Mouse (Mus musculus) limb, embryonic 15.5 days (tissue): Measurements from ENCODE around the gene Zrsr2. TPM values are rescaled to one million over a fixed set of nuclear protein-coding genes. Genes with fewer than 3 reads are reported as not detected.

ENCODE experiments used
- ATAC-seq: fragments of 200-750 bp; cut with Nextera tagmentation; 2 replicates; pipeline ENCODE4 v1.8.0; 2017; ENCODE audit warnings: low read depth, moderate TSS enrichment; ENCODE audit not compliant: insufficient number of reproducible peaks, low FRiP score, low TSS enrichment
- H3K27ac ChIP-seq: fragments of 300-500 bp; sonication (generic); 2 replicates; pipeline ENCODE4 v1.5.1; 2015; ENCODE audit warnings: moderate library complexity, mild to moderate bottlenecking, inconsistent platforms
- H3K27me3 ChIP-seq: fragments of 300-500 bp; sonication (generic); 2 replicates; pipeline ENCODE4 v1.6.1; 2015; ENCODE audit warnings: inconsistent platforms
- H3K36me3 ChIP-seq: fragments of 300-500 bp; sonication (generic); 2 replicates; pipeline ENCODE4 v1.6.1; 2015; ENCODE audit warnings: inconsistent platforms
- H3K4me1 ChIP-seq: fragments of 300-500 bp; sonication (generic); 2 replicates; pipeline ENCODE4 v1.6.1; 2015; ENCODE audit warnings: inconsistent platforms
- H3K4me2 ChIP-seq: fragments of 300-500 bp; sonication (generic); 2 replicates; pipeline ENCODE4 v1.6.1; 2015; ENCODE audit warnings: mild to moderate bottlenecking, inconsistent platforms
- H3K4me3 ChIP-seq: fragments of 300-500 bp; sonication (generic); 2 replicates; pipeline ENCODE4 v1.5.1; 2015; ENCODE audit warnings: mild to moderate bottlenecking, inconsistent platforms
- H3K9ac ChIP-seq: fragments of 300-500 bp; sonication (generic); 2 replicates; pipeline ENCODE4 v1.6.1; 2015; ENCODE audit warnings: inconsistent platforms
- H3K9me3 ChIP-seq: fragments of 300-500 bp; sonication (generic); 2 replicates; pipeline ENCODE4 v1.6.1; 2016; ENCODE audit warnings: inconsistent platforms
- WGBS: fragments of 180-500 bp; shearing (Covaris S2); methylation state at CpG from one replicate; pipeline ENCODE4 v1.1.7; 2015; 5-methylcytosine and 5-hydroxymethylcytosine counted together
- polyA plus RNA-seq: library from polyadenylated mRNA; unstranded; fragments of >200 nt; fragmentation: Nextera tagmentation; extraction: Ambion mirVana; gene quantifications from 2 replicates; pipeline ENCODE4 v1.2.1, GENCODE M21; 2015

Gene Zrsr2
- polyA plus RNA-seq, 1 experiment from 2014 or later, result 57.6 TPM

DNA sequence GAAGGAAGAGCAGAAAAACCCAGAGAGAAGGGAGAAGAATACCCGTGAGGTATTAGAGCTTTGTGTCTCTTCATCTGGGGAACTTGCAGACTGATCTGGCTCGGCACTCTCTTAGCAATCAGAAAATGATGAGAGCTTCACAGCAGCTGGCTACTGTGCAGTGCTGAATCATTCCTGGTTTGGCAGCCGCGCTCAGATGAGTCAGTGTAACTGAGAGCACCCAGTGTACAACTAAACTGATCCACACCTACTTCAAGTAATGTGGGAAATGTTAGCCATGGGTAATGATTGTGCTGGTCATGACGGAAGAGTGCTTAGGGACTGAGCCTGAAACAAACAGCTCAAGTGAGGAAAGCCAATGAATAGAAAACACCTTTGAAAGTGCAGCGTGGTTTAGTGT, 19.9 kb downstream of the Zrsr2 start:
- Histone ChIP-seq H3K27ac (no peak overlapping the region), H3K9me3 (no peaks in the 10 kb centered on the region), H3K36me3 (peaks cover 17% of the 10 kb centered on the region), H3K4me3 (no peak overlapping the region), H3K4me2 (no peak overlapping the region), H3K4me1 (no peaks in the 10 kb centered on the region), H3K27me3 (peaks cover 6% of the 10 kb centered on the region; the same call in 1 of the 2 replicates), H3K9ac (no peak overlapping the region)
- 91% methylated on average over 6 of the region's 6 CpGs for WGBS
- no peak for ATAC-seq

DNA sequence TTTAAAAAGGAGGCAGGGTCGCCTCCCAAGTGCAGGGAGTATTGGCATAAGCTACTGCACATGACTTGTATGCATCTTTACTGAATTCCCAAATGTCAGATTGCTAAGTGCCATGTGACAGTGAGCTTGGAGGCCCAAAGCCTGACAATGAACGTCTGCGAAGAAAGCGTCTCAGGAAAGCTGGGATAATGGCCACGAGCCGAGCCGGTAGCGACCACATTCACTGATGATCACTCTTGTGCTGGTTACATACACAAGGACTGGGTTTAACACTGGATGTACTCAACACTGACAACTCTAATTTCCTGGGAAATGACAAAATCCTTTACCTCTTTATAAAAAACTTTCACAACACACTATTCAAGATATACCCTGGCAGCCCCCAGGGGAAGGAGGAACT, 23.7 kb downstream of the Zrsr2 start:
- no peak overlapping the region for H3K9ac ChIP-seq
- 90% methylated on average over 8 of the region's 8 CpGs for WGBS
- peaks cover 9% of the 10 kb centered on the region; the same call in 1 of the 2 replicates for H3K27me3 ChIP-seq
- H3K4me3 ChIP-seq, result no peak overlapping the region
- ATAC-seq, result no peak
- no peaks in the 10 kb centered on the region for H3K9me3 ChIP-seq
- no peak overlapping the region for H3K27ac ChIP-seq
- H3K4me2 ChIP-seq, result no peak overlapping the region
- no peaks in the 10 kb centered on the region for H3K4me1 ChIP-seq
- peaks cover 12% of the 10 kb centered on the region; the same call in 1 of the 2 replicates for H3K36me3 ChIP-seq

DNA sequence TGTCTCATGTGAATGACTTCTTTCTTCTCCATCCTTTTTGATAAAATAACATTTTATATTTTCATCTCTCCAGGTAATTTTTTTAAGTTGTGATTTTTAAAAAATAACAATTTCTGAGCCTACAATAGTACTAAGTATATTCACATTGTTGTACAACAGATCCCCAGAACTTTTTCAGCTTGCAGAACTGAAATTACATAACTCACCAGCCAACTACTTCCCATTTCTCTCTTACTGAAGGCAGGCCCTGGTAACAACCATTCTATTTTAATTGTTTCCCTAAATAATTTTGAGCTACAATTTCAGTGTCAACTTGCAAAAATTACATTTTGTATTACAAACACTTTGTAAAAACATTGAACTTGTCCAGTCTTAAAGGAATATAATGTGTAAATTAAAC, 28.9 kb downstream of the Zrsr2 start:
- Histone ChIP-seq H3K4me1 (no peaks in the 10 kb centered on the region), H3K27ac (no peak overlapping the region), H3K9ac (no peak overlapping the region), H3K4me3 (no peak overlapping the region), H3K27me3 (peaks cover 7% of the 10 kb centered on the region; the same call in 1 of the 2 replicates), H3K9me3 (no peaks in the 10 kb centered on the region), H3K4me2 (no peak overlapping the region), H3K36me3 (no peaks in the 10 kb centered on the region)
- no peak for ATAC-seq

DNA sequence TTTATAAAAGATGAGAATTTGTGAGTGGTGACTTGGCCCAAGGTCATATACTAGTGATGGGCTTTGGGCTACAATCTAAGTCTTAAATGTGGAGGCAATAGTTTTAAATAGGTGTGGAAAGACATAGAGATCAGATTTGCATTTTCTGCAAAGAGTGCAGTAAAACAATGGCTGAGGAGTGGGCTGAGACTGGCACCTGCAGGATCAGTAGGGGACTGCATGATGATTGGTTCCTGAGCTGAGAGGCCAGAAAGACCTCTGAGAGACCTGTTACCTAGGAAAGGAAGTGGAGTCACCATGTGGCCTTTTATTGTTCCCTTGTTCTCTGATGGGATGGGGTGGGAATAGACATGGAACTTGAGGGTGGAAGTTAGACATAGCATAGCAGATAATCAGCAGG, 45.7 kb downstream of the Zrsr2 start:
- Histone ChIP-seq H3K36me3 (no peaks in the 10 kb centered on the region), H3K9me3 (no peaks in the 10 kb centered on the region), H3K4me3 (no peak overlapping the region), H3K4me1 (no peaks in the 10 kb centered on the region), H3K27ac (no peak overlapping the region), H3K4me2 (no peak overlapping the region), H3K27me3 (peaks cover 6% of the 10 kb centered on the region; the same call in 1 of the 2 replicates), H3K9ac (no peak overlapping the region)
- ATAC-seq, result no peak

DNA sequence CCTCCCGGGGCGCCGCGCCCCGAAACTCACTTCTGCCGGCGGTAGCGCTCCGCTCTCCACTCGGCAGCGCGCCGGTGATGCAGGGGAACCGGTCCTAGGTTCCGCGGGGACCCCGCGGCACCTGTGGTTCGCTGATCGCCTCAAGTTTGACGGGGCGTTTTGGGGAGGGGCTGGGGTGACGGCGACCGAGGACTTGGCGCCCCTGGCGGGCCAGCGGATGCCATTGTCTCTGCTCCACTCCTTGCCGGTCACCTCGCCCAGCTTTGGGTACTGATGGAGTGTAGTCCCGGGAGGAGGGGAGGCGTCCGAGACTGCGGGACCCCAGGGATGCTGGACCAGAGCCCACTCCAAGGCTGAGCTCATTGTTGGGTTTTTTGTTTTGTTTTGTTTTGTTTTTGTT, 49.1 kb downstream of the Zrsr2 start:
- H3K36me3 ChIP-seq, result no peaks in the 10 kb centered on the region
- peak overlapping the region; percentile 54 for H3K9ac ChIP-seq
- peak overlapping the region; percentile 80 for H3K27ac ChIP-seq
- H3K4me1 ChIP-seq, result no peaks in the 10 kb centered on the region
- ATAC-seq, result no peak
- peak overlapping the region; percentile 47 for H3K4me2 ChIP-seq
- no peaks in the 10 kb centered on the region for H3K9me3 ChIP-seq
- WGBS, result 28% methylated on average over 32 of the region's 34 CpGs
- peak overlapping the region; percentile 60 for H3K4me3 ChIP-seq
- peaks cover 9% of the 10 kb centered on the region; the same call in 1 of the 2 replicates for H3K27me3 ChIP-seq

DNA sequence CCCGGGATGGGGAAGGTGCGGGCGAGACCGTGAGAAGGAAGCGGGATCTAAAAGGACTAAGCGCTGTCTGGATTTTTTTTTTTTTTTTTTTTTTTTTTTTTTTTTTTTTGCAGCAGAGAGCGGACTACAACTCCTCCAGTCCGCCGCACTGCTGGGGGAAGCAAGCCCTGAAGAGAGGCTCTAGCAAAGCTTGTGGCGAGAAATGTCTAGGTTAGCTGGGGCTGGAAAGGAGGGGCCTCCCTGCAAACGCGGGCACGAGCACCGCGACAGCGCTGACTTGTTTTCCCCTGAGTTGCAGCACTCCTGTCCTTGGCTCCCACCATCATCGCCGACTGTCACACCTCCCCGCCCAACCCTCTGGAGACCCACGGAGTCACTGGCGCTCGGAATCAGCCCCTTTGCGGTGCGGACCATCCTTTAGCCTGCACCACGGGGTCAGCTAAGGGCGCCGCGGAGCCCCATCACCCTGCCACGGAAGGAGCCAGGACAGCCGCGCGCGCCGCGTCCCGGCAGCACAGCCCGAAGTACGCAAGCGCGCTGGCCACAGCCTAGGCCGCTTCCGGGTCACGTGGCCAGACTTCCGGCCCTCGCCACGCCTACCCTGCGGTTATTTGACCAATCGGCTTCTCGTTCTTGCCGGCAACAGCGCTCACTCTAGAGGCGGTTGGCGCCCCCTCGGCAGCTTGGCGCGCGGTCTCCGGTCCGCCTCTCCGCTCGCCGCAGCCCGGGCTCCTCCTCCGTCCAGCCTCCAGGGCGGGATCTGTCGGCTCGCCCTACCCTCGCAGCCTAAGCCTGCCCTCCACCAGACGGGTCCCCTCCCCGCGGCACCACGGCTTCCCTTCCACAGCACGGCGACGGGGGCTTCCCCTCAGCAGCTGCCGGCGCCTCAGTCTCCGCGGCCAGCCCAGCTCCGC, 49.9 kb downstream of the Zrsr2 start, which contains the start of gene Ap1s2:
TSS of gene Ap1s2 (plus strand) at position 681 of the 914 bp plus-strand sequence.
- peak within 1 kb of the TSS; percentile 60 for H3K4me3 ChIP-seq
- ATAC-seq, result peak; percentile 99
- H3K9ac ChIP-seq, result peak within 1 kb of the TSS; percentile 54
- H3K9me3 ChIP-seq, result no peaks in the 10 kb centered on the region
- H3K4me2 ChIP-seq, result peak within 1 kb of the TSS; percentile 47
- 22% methylated on average over 76 of the region's 80 CpGs for whole genome bisulfite sequencing
- H3K27ac ChIP-seq, result peak within 1 kb of the TSS; percentile 86
- no peaks in the 10 kb centered on the region for H3K4me1 ChIP-seq
- peaks cover 9% of the 10 kb centered on the region; the same call in 1 of the 2 replicates for H3K27me3 ChIP-seq
- H3K36me3 ChIP-seq, result no peaks in the 10 kb centered on the region

DNA sequence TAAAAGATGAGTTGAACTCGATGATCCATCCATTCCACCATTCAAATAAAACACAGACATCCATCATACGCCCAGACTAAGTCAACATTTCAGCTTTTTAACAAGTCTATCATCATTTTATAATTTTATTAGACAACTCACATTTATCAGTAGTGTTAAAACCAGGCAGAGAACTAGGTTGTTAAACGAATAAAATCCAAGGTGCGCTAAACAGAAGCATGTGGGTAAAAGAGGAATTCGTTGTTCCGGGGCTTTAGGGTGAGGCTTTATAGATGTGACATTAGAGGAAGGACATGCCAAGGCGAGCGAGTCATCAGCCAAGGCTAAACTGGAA, 50.5 kb downstream of the Zrsr2 start:
- H3K27ac ChIP-seq, result peak overlapping the region; percentile 86
- H3K27me3 ChIP-seq, result peaks cover 10% of the 10 kb centered on the region

DNA sequence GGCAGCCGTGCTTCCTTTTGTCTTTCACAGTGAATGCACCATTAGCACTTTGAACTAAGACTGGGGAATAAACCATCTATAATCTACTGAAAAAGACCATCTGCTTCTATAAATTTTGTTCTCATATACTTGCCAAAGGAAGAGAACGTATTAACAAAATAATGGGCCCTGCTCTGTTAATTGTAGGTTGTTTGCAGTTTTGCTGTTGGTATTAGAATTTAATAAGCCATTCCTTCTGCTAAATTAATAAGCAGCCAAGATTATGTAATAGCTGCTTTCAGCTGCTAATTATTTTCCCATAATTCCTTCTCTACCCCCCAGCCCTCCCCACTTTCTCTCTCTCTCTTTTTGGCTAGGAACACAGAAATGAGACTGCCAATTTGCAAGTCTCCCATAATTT, 51.6 kb downstream of the Zrsr2 start:
- no peaks in the 10 kb centered on the region for H3K4me1 ChIP-seq
- H3K27ac ChIP-seq, result no peak overlapping the region
- peaks cover 9% of the 10 kb centered on the region for H3K27me3 ChIP-seq
- no peak for ATAC-seq
- no peak overlapping the region for H3K4me2 ChIP-seq
- H3K4me3 ChIP-seq, result no peak overlapping the region
- 79% methylated on average over 2 of the region's 2 CpGs for WGBS
- H3K9me3 ChIP-seq, result no peaks in the 10 kb centered on the region
- H3K36me3 ChIP-seq, result no peaks in the 10 kb centered on the region
- no peak overlapping the region for H3K9ac ChIP-seq

More for the DNA sequence above, 50.5 kb downstream of the Zrsr2 start:
- Histone ChIP-seq H3K36me3 (no peaks in the 10 kb centered on the region), H3K9me3 (no peaks in the 10 kb centered on the region), H3K4me3 (peak overlapping the region; percentile 60), H3K4me1 (no peaks in the 10 kb centered on the region), H3K4me2 (peak overlapping the region; percentile 42), H3K9ac (no peak overlapping the region)
- no peak for ATAC-seq
- WGBS, result 31% methylated on average over 8 of the region's 8 CpGs

DNA sequence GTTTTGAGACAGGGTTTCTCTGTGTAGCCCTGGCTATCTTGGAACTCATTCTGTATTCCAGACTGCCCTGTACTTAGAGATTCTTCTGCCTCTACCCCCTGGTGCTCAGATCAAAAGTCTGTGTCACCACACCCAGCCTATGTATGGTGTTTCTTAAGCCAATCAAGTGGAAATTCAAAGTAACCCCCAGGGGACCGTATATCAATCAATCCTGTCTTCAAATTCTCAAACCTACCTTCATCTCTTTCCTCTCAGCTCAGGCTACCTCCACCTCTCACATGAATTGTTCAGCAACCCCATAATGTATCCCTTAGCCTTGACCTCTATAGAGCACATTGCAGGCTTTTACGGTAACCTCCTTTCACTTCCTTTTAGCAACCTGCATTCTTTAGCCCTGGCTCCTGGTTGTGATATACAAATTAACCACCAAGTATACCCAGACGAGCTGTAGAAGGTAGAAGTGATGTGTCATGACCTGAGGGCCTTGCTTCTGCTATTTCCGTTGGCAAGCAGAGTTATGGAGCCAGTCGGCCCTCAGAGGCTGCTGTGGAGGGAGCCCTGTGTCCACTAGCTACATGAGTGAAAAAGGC, 58.9 kb downstream of the Zrsr2 start:
- ATAC-seq, result no peak
- no peaks in the 10 kb centered on the region for H3K9me3 ChIP-seq
- no peak overlapping the region for H3K9ac ChIP-seq
- peaks cover 9% of the 10 kb centered on the region for H3K27me3 ChIP-seq
- no peak overlapping the region for H3K4me3 ChIP-seq
- no peak overlapping the region for H3K27ac ChIP-seq
- no peaks in the 10 kb centered on the region for H3K36me3 ChIP-seq
- H3K4me1 ChIP-seq, result no peaks in the 10 kb centered on the region
- WGBS, result 44% methylated on average over 5 of the region's 5 CpGs
- no peak overlapping the region for H3K4me2 ChIP-seq

DNA sequence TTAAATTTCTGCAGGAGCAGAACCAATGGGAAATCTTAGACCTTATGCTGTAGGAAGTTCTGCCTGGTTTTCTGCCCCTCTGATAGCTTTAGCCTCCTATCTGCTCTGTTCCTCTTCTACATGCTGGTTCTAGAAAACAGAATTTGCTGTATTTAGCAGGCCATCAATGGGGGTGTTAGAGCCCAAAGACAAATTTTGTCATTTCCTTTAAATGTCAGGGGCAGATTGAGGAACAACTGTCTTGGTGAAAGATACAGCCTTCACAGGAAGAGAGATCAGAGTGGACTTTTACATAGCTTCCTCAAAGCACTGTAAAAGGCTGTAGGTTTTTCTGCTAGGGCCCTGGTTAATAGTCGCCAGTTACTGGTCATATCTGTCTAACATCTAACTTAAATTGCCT, 61.1 kb downstream of the Zrsr2 start:
- H3K36me3 ChIP-seq, result no peaks in the 10 kb centered on the region
- ATAC-seq, result no peak
- H3K4me2 ChIP-seq, result no peak overlapping the region
- no peaks in the 10 kb centered on the region for H3K4me1 ChIP-seq
- 66% methylated on average over 1 of the region's 1 CpGs for WGBS
- H3K4me3 ChIP-seq, result no peak overlapping the region
- no peaks in the 10 kb centered on the region for H3K9me3 ChIP-seq
- no peak overlapping the region for H3K27ac ChIP-seq
- peaks cover 6% of the 10 kb centered on the region; the same call in 1 of the 2 replicates for H3K27me3 ChIP-seq
- H3K9ac ChIP-seq, result no peak overlapping the region

DNA sequence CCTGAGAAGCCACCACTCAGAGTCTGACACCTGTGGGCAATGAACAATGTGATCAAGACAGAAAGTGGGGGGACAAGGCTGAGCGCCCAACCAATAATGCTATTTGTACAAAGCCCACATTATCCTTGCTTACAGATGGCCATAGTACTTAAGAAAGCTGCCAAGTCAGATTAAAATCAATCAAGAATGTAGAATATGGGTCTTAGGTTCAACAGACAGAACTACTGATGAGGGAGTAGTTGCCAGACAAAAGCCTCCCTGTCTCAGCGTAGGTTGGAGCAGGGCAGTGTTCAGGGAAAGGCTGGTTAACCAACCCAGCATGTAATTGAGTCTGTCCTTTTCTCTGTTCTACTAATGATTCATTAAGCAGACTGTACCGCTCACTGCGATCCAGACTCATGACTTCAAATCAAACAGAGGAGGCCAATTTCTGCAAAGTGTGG, 72.9 kb downstream of the Zrsr2 start:
- H3K9me3 ChIP-seq, result no peaks in the 10 kb centered on the region
- H3K27me3 ChIP-seq, result no peaks in the 10 kb centered on the region
- H3K36me3 ChIP-seq, result no peaks in the 10 kb centered on the region
- H3K27ac ChIP-seq, result no peak overlapping the region
- ATAC-seq, result no peak
- 70% methylated on average over 4 of the region's 4 CpGs for WGBS
- H3K4me3 ChIP-seq, result no peak overlapping the region
- no peaks in the 10 kb centered on the region for H3K4me1 ChIP-seq
- no peak overlapping the region for H3K9ac ChIP-seq
- no peak overlapping the region for H3K4me2 ChIP-seq
